Mouse (Mus musculus): ENCODE measurements around the gene Mroh2a. TPM values are rescaled to one million over a fixed set of nuclear protein-coding genes. Genes with fewer than 3 reads are reported as not detected.
A peak's percentile ranks its signal among the peaks of the same experiment; 100 is the strongest.

Mroh2a gene
- polyA plus RNA-seq, 1 experiment from 2014 or later, result 0.88 TPM

GRCm38 (mm10) chr1:88275698-88276523 is 49.1 kb downstream of the Mroh2a start:
- no peaks in the 10 kb centered on the region for H3K27me3 ChIP-seq
- ATAC-seq (replicated peaks), result no peak
- 68% methylated on average over 13 of the region's 13 CpGs for WGBS
- peak overlapping the region; percentile 46 for H3K9ac ChIP-seq (replicated peaks)
- peaks cover 28% of the 10 kb centered on the region for H3K36me3 ChIP-seq
- H3K9me3 ChIP-seq, result no peaks in the 10 kb centered on the region
- no peak overlapping the region for H3K27ac ChIP-seq (replicated peaks)
- peaks cover 24% of the 10 kb centered on the region for H3K4me1 ChIP-seq
- peak overlapping the region; percentile 41 for H3K4me3 ChIP-seq
- H3K4me2 ChIP-seq (replicated peaks), result peak overlapping the region; percentile 47

GRCm38 (mm10) chr1:88276524-88277097 is 49.8 kb downstream of the Mroh2a start:
- peak overlapping the region; percentile 46 for H3K9ac ChIP-seq (replicated peaks)
- peaks cover 24% of the 10 kb centered on the region for H3K4me1 ChIP-seq
- H3K4me3 ChIP-seq, result peak overlapping the region; percentile 41
- no peaks in the 10 kb centered on the region for H3K9me3 ChIP-seq
- 20% methylated on average over 10 of the region's 10 CpGs for WGBS
- peaks cover 24% of the 10 kb centered on the region for H3K36me3 ChIP-seq
- ATAC-seq (replicated peaks), result peak; percentile 46
- H3K27ac ChIP-seq (replicated peaks), result peak overlapping the region; percentile 55
- H3K27me3 ChIP-seq, result no peaks in the 10 kb centered on the region
- peak overlapping the region; percentile 47 for H3K4me2 ChIP-seq (replicated peaks)

- ATAC-seq (replicated peaks), result peak; percentile 97
- H3K27me3 ChIP-seq, result no peaks in the 10 kb centered on the region
- under 1% methylated on average over 50 of the region's 50 CpGs for WGBS
- H3K9ac ChIP-seq (replicated peaks), result peak within 1 kb of the TSS; percentile 46
- H3K36me3 ChIP-seq, result peaks cover 22% of the 10 kb centered on the region
- peak within 1 kb of the TSS; percentile 41 for H3K4me3 ChIP-seq
- peaks cover 24% of the 10 kb centered on the region for H3K4me1 ChIP-seq
- H3K4me2 ChIP-seq (replicated peaks), result peak within 1 kb of the TSS; percentile 47
- peaks cover 5% of the 10 kb centered on the region; the same call in 1 of the 2 replicates for H3K9me3 ChIP-seq
- peak within 1 kb of the TSS; percentile 55 for H3K27ac ChIP-seq (replicated peaks)
These were observed 50.5 kb downstream of the Mroh2a start, which contains the start of the genes Hjurp and Trpm8 for GRCm38 (mm10) chr1:88277098-88277817. TSS of gene Hjurp (minus strand) at chr1:88277633. TSS of gene Trpm8 (plus strand) at chr1:88277661.

GRCm38 (mm10) chr1:88277818-88278511 is 51.2 kb downstream of the Mroh2a start:
- Histone ChIP-seq H3K4me2 (replicated peaks) (peak overlapping the region; percentile 47), H3K27ac (replicated peaks) (peak overlapping the region; percentile 55), H3K4me3 (peak overlapping the region; percentile 41), H3K36me3 (peaks cover 18% of the 10 kb centered on the region), H3K9ac (replicated peaks) (peak overlapping the region; percentile 46), H3K9me3 (peaks cover 5% of the 10 kb centered on the region; the same call in 1 of the 2 replicates), H3K27me3 (no peaks in the 10 kb centered on the region), H3K4me1 (peaks cover 24% of the 10 kb centered on the region)
- ATAC-seq (replicated peaks), result peak; percentile 5
- 68% methylated on average over 18 of the region's 18 CpGs for WGBS

- Histone ChIP-seq H3K36me3 (peaks cover 6% of the 10 kb centered on the region), H3K9ac (replicated peaks) (no peak overlapping the region), H3K4me3 (no peak overlapping the region), H3K27ac (replicated peaks) (no peak overlapping the region), H3K27me3 (no peaks in the 10 kb centered on the region), H3K4me1 (peaks cover 24% of the 10 kb centered on the region), H3K4me2 (replicated peaks) (no peak overlapping the region), H3K9me3 (peaks cover 10% of the 10 kb centered on the region; the same call in 1 of the 2 replicates)
- ATAC-seq (replicated peaks), result no peak
- 71% methylated on average over 9 of the region's 9 CpGs for whole genome bisulfite sequencing
These were observed 52.6 kb downstream of the Mroh2a start for GRCm38 (mm10) chr1:88279111-88280005.

- Histone ChIP-seq H3K4me2 (replicated peaks) (no peak overlapping the region), H3K27ac (replicated peaks) (no peak overlapping the region), H3K36me3 (no peaks in the 10 kb centered on the region), H3K27me3 (no peaks in the 10 kb centered on the region), H3K9ac (replicated peaks) (no peak overlapping the region), H3K4me3 (no peak overlapping the region), H3K4me1 (peaks cover 24% of the 10 kb centered on the region), H3K9me3 (peaks cover 18% of the 10 kb centered on the region; the same call in 1 of the 2 replicates)
- no peak for ATAC-seq (replicated peaks)
- WGBS, result 77% methylated on average over 15 of the region's 15 CpGs
These were observed 53.4 kb downstream of the Mroh2a start for GRCm38 (mm10) chr1:88280006-88280690.

GRCm38 (mm10) chr1:88282301-88282700 is 55.5 kb downstream of the Mroh2a start:
- Histone ChIP-seq H3K4me1 (peaks cover 6% of the 10 kb centered on the region; the same call in 1 of the 2 replicates), H3K9me3 (peaks cover 23% of the 10 kb centered on the region; the same call in 1 of the 2 replicates), H3K4me3 (no peak overlapping the region), H3K9ac (replicated peaks) (no peak overlapping the region), H3K27ac (replicated peaks) (no peak overlapping the region), H3K36me3 (no peaks in the 10 kb centered on the region), H3K27me3 (no peaks in the 10 kb centered on the region), H3K4me2 (replicated peaks) (no peak overlapping the region)
- ATAC-seq (replicated peaks), result no peak
- WGBS, result 64% methylated on average over 3 of the region's 3 CpGs

- Histone ChIP-seq H3K27me3 (no peaks in the 10 kb centered on the region), H3K36me3 (no peaks in the 10 kb centered on the region), H3K4me3 (no peak overlapping the region), H3K9ac (replicated peaks) (no peak overlapping the region), H3K9me3 (peaks cover 31% of the 10 kb centered on the region), H3K4me1 (no peaks in the 10 kb centered on the region), H3K4me2 (replicated peaks) (no peak overlapping the region), H3K27ac (replicated peaks) (no peak overlapping the region)
- WGBS, result 81% methylated on average over 15 of the region's 15 CpGs
- ATAC-seq (replicated peaks), result no peak
These were observed 56.8 kb downstream of the Mroh2a start for GRCm38 (mm10) chr1:88283376-88284227.

- Histone ChIP-seq H3K27me3 (no peaks in the 10 kb centered on the region), H3K9me3 (peaks cover 34% of the 10 kb centered on the region), H3K4me3 (no peak overlapping the region), H3K4me1 (no peaks in the 10 kb centered on the region), H3K36me3 (no peaks in the 10 kb centered on the region), H3K27ac (replicated peaks) (no peak overlapping the region), H3K9ac (replicated peaks) (no peak overlapping the region), H3K4me2 (replicated peaks) (no peak overlapping the region)
- no peak; the same call in 1 of the 2 replicates for ATAC-seq (replicated peaks)
- 64% methylated on average over 10 of the region's 10 CpGs for WGBS
These were observed 57.6 kb downstream of the Mroh2a start for GRCm38 (mm10) chr1:88284228-88284945.

All from forebrain, embryonic 15.5 days (tissue).